Mouse (Mus musculus): ENCODE measurements around the gene Atp6v1a. TPM values are rescaled to one million over a fixed set of nuclear protein-coding genes. Genes with fewer than 3 reads are reported as not detected.

Atp6v1a gene
- polyA plus RNA-seq, 1 experiment from 2014 or later, result 58.9 TPM

GRCm38 (mm10) chr16:44168990-44169389, 29.5 kb upstream of the Atp6v1a start:
- H3K27ac ChIP-seq, result no peak overlapping the region
- no peaks in the 10 kb centered on the region for H3K36me3 ChIP-seq
- no peak overlapping the region for H3K4me2 ChIP-seq
- H3K4me1 ChIP-seq, result peaks cover 7% of the 10 kb centered on the region
- no peak overlapping the region for H3K9ac ChIP-seq
- no peak for ATAC-seq (ENCODE audit: insufficient number of reproducible peaks, low FRiP score, low TSS enrichment, low read depth)
- H3K9me3 ChIP-seq, result no peaks in the 10 kb centered on the region
- WGBS, result 73% methylated on average over 4 of the region's 4 CpGs
- H3K4me3 ChIP-seq, result no peak overlapping the region
- H3K27me3 ChIP-seq, result no peaks in the 10 kb centered on the region

- 26% methylated on average over 3 of the region's 3 CpGs for WGBS
- Histone ChIP-seq H3K4me2 (no peak overlapping the region), H3K9ac (no peak overlapping the region), H3K4me1 (no peaks in the 10 kb centered on the region; the same call in 1 of the 2 replicates), H3K36me3 (no peaks in the 10 kb centered on the region), H3K27ac (no peak overlapping the region), H3K4me3 (no peak overlapping the region), H3K9me3 (no peaks in the 10 kb centered on the region), H3K27me3 (no peaks in the 10 kb centered on the region)
- no peak for ATAC-seq (ENCODE audit: insufficient number of reproducible peaks, low FRiP score, low TSS enrichment, low read depth)
These were observed 25.7 kb upstream of the Atp6v1a start for GRCm38 (mm10) chr16:44165182-44165581.

- Histone ChIP-seq H3K9ac (no peak overlapping the region), H3K27me3 (no peaks in the 10 kb centered on the region), H3K4me2 (no peak overlapping the region), H3K36me3 (peaks cover 10% of the 10 kb centered on the region), H3K4me3 (no peak overlapping the region), H3K27ac (no peak overlapping the region), H3K9me3 (no peaks in the 10 kb centered on the region), H3K4me1 (no peaks in the 10 kb centered on the region; the same call in 1 of the 2 replicates)
- ATAC-seq (ENCODE audit: insufficient number of reproducible peaks, low FRiP score, low TSS enrichment, low read depth), result no peak
- WGBS, result 86% methylated on average over 2 of the region's 2 CpGs
These were observed 24.3 kb upstream of the Atp6v1a start for GRCm38 (mm10) chr16:44163831-44164230.

GRCm38 (mm10) chr16:44159325-44159724, 19.8 kb upstream of the Atp6v1a start:
- 92% methylated on average over 7 of the region's 7 CpGs for WGBS
- ATAC-seq (ENCODE audit: insufficient number of reproducible peaks, low FRiP score, low TSS enrichment, low read depth), result no peak
- Histone ChIP-seq H3K4me3 (no peak overlapping the region), H3K27me3 (no peaks in the 10 kb centered on the region), H3K9me3 (no peaks in the 10 kb centered on the region), H3K4me2 (no peak overlapping the region), H3K27ac (no peak overlapping the region), H3K36me3 (peaks cover 22% of the 10 kb centered on the region), H3K4me1 (no peaks in the 10 kb centered on the region), H3K9ac (no peak overlapping the region)

GRCm38 (mm10) chr16:44154497-44155057, 15.1 kb upstream of the Atp6v1a start:
- no peak overlapping the region for H3K27ac ChIP-seq
- 66% methylated on average over 6 of the region's 6 CpGs for WGBS
- no peak overlapping the region for H3K4me3 ChIP-seq
- no peak for ATAC-seq (ENCODE audit: insufficient number of reproducible peaks, low FRiP score, low TSS enrichment, low read depth)
- H3K4me2 ChIP-seq, result no peak overlapping the region
- no peaks in the 10 kb centered on the region for H3K4me1 ChIP-seq
- H3K27me3 ChIP-seq, result no peaks in the 10 kb centered on the region
- H3K9ac ChIP-seq, result no peak overlapping the region
- no peaks in the 10 kb centered on the region for H3K9me3 ChIP-seq
- peaks cover 19% of the 10 kb centered on the region for H3K36me3 ChIP-seq

- no peak overlapping the region for H3K4me2 ChIP-seq
- H3K9ac ChIP-seq, result no peak overlapping the region
- 88% methylated on average over 1 of the region's 1 CpGs for WGBS
- H3K27me3 ChIP-seq, result no peaks in the 10 kb centered on the region
- ATAC-seq (ENCODE audit: insufficient number of reproducible peaks, low FRiP score, low TSS enrichment, low read depth), result no peak
- no peaks in the 10 kb centered on the region for H3K36me3 ChIP-seq
- H3K4me1 ChIP-seq, result no peaks in the 10 kb centered on the region
- H3K27ac ChIP-seq, result no peak overlapping the region
- H3K4me3 ChIP-seq, result no peak overlapping the region
- no peaks in the 10 kb centered on the region for H3K9me3 ChIP-seq
These were observed 9.7 kb upstream of the Atp6v1a start for GRCm38 (mm10) chr16:44149002-44149767.

- peak overlapping the region; percentile 97 for H3K4me3 ChIP-seq
- H3K4me1 ChIP-seq, result peaks cover 14% of the 10 kb centered on the region
- H3K27ac ChIP-seq, result peak overlapping the region; percentile 50; the same call in 1 of the 2 replicates
- 35% methylated on average over 6 of the region's 6 CpGs for WGBS
- no peak for ATAC-seq (ENCODE audit: insufficient number of reproducible peaks, low FRiP score, low TSS enrichment, low read depth)
- H3K9ac ChIP-seq, result no peak overlapping the region
- peak overlapping the region; percentile 84; the same call in 1 of the 2 replicates for H3K4me2 ChIP-seq
- H3K36me3 ChIP-seq, result no peaks in the 10 kb centered on the region
- no peaks in the 10 kb centered on the region for H3K27me3 ChIP-seq
- no peaks in the 10 kb centered on the region for H3K9me3 ChIP-seq
These were observed 2.0 kb upstream of the Atp6v1a start for GRCm38 (mm10) chr16:44141483-44141882.

- Histone ChIP-seq H3K27me3 (no peaks in the 10 kb centered on the region), H3K9me3 (no peaks in the 10 kb centered on the region), H3K4me1 (peaks cover 14% of the 10 kb centered on the region), H3K27ac (peak overlapping the region; percentile 99), H3K4me3 (peak overlapping the region; percentile 97), H3K4me2 (peak overlapping the region; percentile 84), H3K9ac (peak overlapping the region; percentile 95), H3K36me3 (no peaks in the 10 kb centered on the region)
- ATAC-seq (ENCODE audit: insufficient number of reproducible peaks, low FRiP score, low TSS enrichment, low read depth), result peak; percentile 86
- under 1% methylated on average over 42 of the region's 44 CpGs for WGBS
These were observed 782 bp upstream of the Atp6v1a start for GRCm38 (mm10) chr16:44140186-44140787.

GRCm38 (mm10) chr16:44138979-44139535, 448 bp downstream of the Atp6v1a start:
- Histone ChIP-seq H3K27ac (peak overlapping the region; percentile 99), H3K9ac (peak overlapping the region; percentile 95), H3K4me1 (peaks cover 14% of the 10 kb centered on the region), H3K36me3 (no peaks in the 10 kb centered on the region), H3K9me3 (no peaks in the 10 kb centered on the region), H3K27me3 (no peaks in the 10 kb centered on the region), H3K4me3 (peak overlapping the region; percentile 97), H3K4me2 (peak overlapping the region; percentile 84)
- peak; percentile 86 for ATAC-seq (ENCODE audit: insufficient number of reproducible peaks, low FRiP score, low TSS enrichment, low read depth)
- WGBS, result under 1% methylated on average over 25 of the region's 25 CpGs

GRCm38 (mm10) chr16:44138377-44138978, 1.0 kb downstream of the Atp6v1a start:
- ATAC-seq (ENCODE audit: insufficient number of reproducible peaks, low FRiP score, low TSS enrichment, low read depth), result 0 out of 2 replicates have a peak, but pooled peaks have one; percentile 7
- WGBS, result 1% methylated on average over 24 of the region's 24 CpGs
- peak overlapping the region; percentile 84 for H3K4me2 ChIP-seq
- no peaks in the 10 kb centered on the region for H3K36me3 ChIP-seq
- peak overlapping the region; percentile 97 for H3K4me3 ChIP-seq
- H3K4me1 ChIP-seq, result peaks cover 14% of the 10 kb centered on the region
- H3K9me3 ChIP-seq, result no peaks in the 10 kb centered on the region
- H3K9ac ChIP-seq, result peak overlapping the region; percentile 95
- peak overlapping the region; percentile 99 for H3K27ac ChIP-seq
- H3K27me3 ChIP-seq, result no peaks in the 10 kb centered on the region

- 74% methylated on average over 6 of the region's 6 CpGs for WGBS
- Histone ChIP-seq H3K9ac (no peak overlapping the region), H3K9me3 (no peaks in the 10 kb centered on the region), H3K4me1 (peaks cover 13% of the 10 kb centered on the region), H3K4me2 (no peak overlapping the region), H3K27ac (no peak overlapping the region), H3K4me3 (no peak overlapping the region), H3K36me3 (no peaks in the 10 kb centered on the region), H3K27me3 (no peaks in the 10 kb centered on the region)
- no peak for ATAC-seq (ENCODE audit: insufficient number of reproducible peaks, low FRiP score, low TSS enrichment, low read depth)
These were observed 2.9 kb downstream of the Atp6v1a start for GRCm38 (mm10) chr16:44136511-44137021.
